Mouse (Mus musculus) heart, embryonic 16.5 days (tissue): ENCODE measurements around the gene Gdf3. TPM values are rescaled to one million over a fixed set of nuclear protein-coding genes. Genes with fewer than 3 reads are reported as not detected.

ENCODE experiments used
- ATAC-seq: fragments of 200-750 bp; cut with Nextera tagmentation; replicated peaks from 2 replicates; pipeline ENCODE4 v1.8.0; 2017; ENCODE audit warnings: moderate number of reproducible peaks; ENCODE audit not compliant: insufficient read depth, low FRiP score; ENCODE audit errors: extremely low read depth
- H3K27ac ChIP-seq: fragments of 300-500 bp; sonication (generic); 2 replicates; pipeline ENCODE4 v1.5.1; 2014; ENCODE audit warnings: mild to moderate bottlenecking, low read length, control low read depth, moderate library complexity
- H3K27me3 ChIP-seq: fragments of 300-500 bp; sonication (generic); 2 replicates; pipeline ENCODE4 v1.6.1; 2014; ENCODE audit warnings: low read length, mixed read lengths; ENCODE audit not compliant: control insufficient read depth, insufficient read depth
- H3K36me3 ChIP-seq: fragments of 300-500 bp; sonication (generic); 2 replicates; pipeline ENCODE4 v1.6.1; 2014; ENCODE audit not compliant: control insufficient read depth, insufficient read depth
- H3K4me1 ChIP-seq: fragments of 300-500 bp; sonication (generic); 2 replicates; pipeline ENCODE4 v1.6.1; 2014; ENCODE audit warnings: low read length, mixed read lengths; ENCODE audit not compliant: control insufficient read depth, insufficient read depth
- H3K4me2 ChIP-seq: fragments of 300-500 bp; sonication (generic); 2 replicates; pipeline ENCODE4 v1.6.1; 2014; ENCODE audit warnings: low read depth, mild to moderate bottlenecking, control low read depth, low read length
- H3K4me3 ChIP-seq: fragments of 300-500 bp; sonication (generic); 2 replicates; pipeline ENCODE4 v1.5.1; 2014; ENCODE audit warnings: mild to moderate bottlenecking, control low read depth, low read length
- H3K9ac ChIP-seq: fragments of 300-500 bp; sonication (generic); 2 replicates; pipeline ENCODE4 v1.6.1; 2014; ENCODE audit warnings: low read length, control low read depth
- H3K9me3 ChIP-seq: fragments of 300-500 bp; sonication (generic); replicated peaks from 2 replicates; pipeline ENCODE4 v1.6.1; 2016; ENCODE audit warnings: low read length; ENCODE audit not compliant: control insufficient read depth
- whole genome bisulfite sequencing: fragments of 180-500 bp; shearing (Covaris S2); extraction: QIAGEN DNeasy Blood & Tissue Kit; methylation state at CpG from one replicate; pipeline ENCODE4 v1.1.7; 2014; 5-methylcytosine and 5-hydroxymethylcytosine counted together
- polyA plus RNA-seq: library from polyadenylated mRNA; unstranded; fragments of >200 nt; fragmentation: Nextera tagmentation; extraction: Ambion mirVana; gene quantifications from 2 replicates; pipeline ENCODE4 v1.2.1, GENCODE M21; 2015

Gdf3 gene
- polyA plus RNA-seq, 1 experiment from 2014 or later, result 0.18 TPM

- Histone ChIP-seq H3K4me2 (no peak overlapping the region), H3K9ac (no peak overlapping the region), H3K36me3 (no peaks in the 10 kb centered on the region), H3K9me3 (no peaks in the 10 kb centered on the region), H3K27me3 (no peaks in the 10 kb centered on the region), H3K4me1 (peaks cover 3% of the 10 kb centered on the region; the same call in 1 of the 2 replicates), H3K27ac (no peak overlapping the region), H3K4me3 (no peak overlapping the region)
- WGBS, result 70% methylated on average over 4 of the region's 4 CpGs
- no peak for ATAC-seq
Observed at GRCm38 (mm10) chr6:122612426-122612825, 2.5 kb upstream of the Gdf3 start.

- Histone ChIP-seq H3K27me3 (no peaks in the 10 kb centered on the region), H3K36me3 (no peaks in the 10 kb centered on the region), H3K9ac (no peak overlapping the region), H3K4me2 (peak overlapping the region; percentile 44; the same call in 1 of the 2 replicates), H3K4me3 (no peak overlapping the region; the same call in 1 of the 2 replicates), H3K9me3 (no peaks in the 10 kb centered on the region), H3K4me1 (peaks cover 3% of the 10 kb centered on the region; the same call in 1 of the 2 replicates), H3K27ac (no peak overlapping the region)
- ATAC-seq, result no peak
- WGBS, result 33% methylated on average over 9 of the region's 9 CpGs
Observed at GRCm38 (mm10) chr6:122609377-122609728, 534 bp downstream of the Gdf3 start.

GRCm38 (mm10) chr6:122608434-122609376 lies 1.2 kb downstream of the Gdf3 start:
- Histone ChIP-seq H3K9me3 (no peaks in the 10 kb centered on the region), H3K27me3 (no peaks in the 10 kb centered on the region), H3K9ac (no peak overlapping the region), H3K4me3 (no peak overlapping the region), H3K36me3 (no peaks in the 10 kb centered on the region), H3K4me1 (peaks cover 3% of the 10 kb centered on the region; the same call in 1 of the 2 replicates), H3K4me2 (no peak overlapping the region), H3K27ac (no peak overlapping the region)
- WGBS, result 79% methylated on average over 10 of the region's 10 CpGs
- no peak for ATAC-seq

- Histone ChIP-seq H3K4me2 (no peak overlapping the region), H3K4me1 (peaks cover 6% of the 10 kb centered on the region; the same call in 1 of the 2 replicates), H3K27me3 (no peaks in the 10 kb centered on the region), H3K27ac (no peak overlapping the region), H3K9me3 (no peaks in the 10 kb centered on the region), H3K9ac (no peak overlapping the region), H3K4me3 (no peak overlapping the region), H3K36me3 (no peaks in the 10 kb centered on the region)
- ATAC-seq, result no peak
- 85% methylated on average over 12 of the region's 12 CpGs for whole genome bisulfite sequencing
Observed at GRCm38 (mm10) chr6:122607700-122608099, 2.2 kb downstream of the Gdf3 start.

GRCm38 (mm10) chr6:122606661-122607060 lies 3.2 kb downstream of the Gdf3 start:
- Histone ChIP-seq H3K4me3 (no peak overlapping the region), H3K9ac (no peak overlapping the region), H3K4me1 (peaks cover 8% of the 10 kb centered on the region), H3K9me3 (no peaks in the 10 kb centered on the region), H3K27me3 (no peaks in the 10 kb centered on the region), H3K4me2 (no peak overlapping the region), H3K27ac (no peak overlapping the region), H3K36me3 (no peaks in the 10 kb centered on the region)
- no peak for ATAC-seq
- 93% methylated on average over 11 of the region's 11 CpGs for WGBS

GRCm38 (mm10) chr6:122605483-122605882 lies 4.4 kb downstream of the Gdf3 start:
- Histone ChIP-seq H3K4me2 (no peak overlapping the region), H3K27me3 (no peaks in the 10 kb centered on the region), H3K9ac (no peak overlapping the region), H3K4me3 (no peak overlapping the region), H3K4me1 (peaks cover 8% of the 10 kb centered on the region), H3K9me3 (no peaks in the 10 kb centered on the region), H3K27ac (no peak overlapping the region), H3K36me3 (no peaks in the 10 kb centered on the region)
- WGBS, result 86% methylated on average over 8 of the region's 8 CpGs
- no peak for ATAC-seq

- H3K9ac ChIP-seq, result no peak overlapping the region
- H3K4me2 ChIP-seq, result no peak overlapping the region
- H3K4me3 ChIP-seq, result no peak overlapping the region
- H3K9me3 ChIP-seq, result no peaks in the 10 kb centered on the region
- H3K4me1 ChIP-seq, result peaks cover 5% of the 10 kb centered on the region; the same call in 1 of the 2 replicates
- no peaks in the 10 kb centered on the region for H3K27me3 ChIP-seq
- no peak for ATAC-seq
- H3K27ac ChIP-seq, result no peak overlapping the region
- no peaks in the 10 kb centered on the region for H3K36me3 ChIP-seq
Observed at GRCm38 (mm10) chr6:122604260-122604659, 5.6 kb downstream of the Gdf3 start.

GRCm38 (mm10) chr6:122602992-122603322 lies 6.9 kb downstream of the Gdf3 start:
- no peaks in the 10 kb centered on the region for H3K9me3 ChIP-seq
- H3K27me3 ChIP-seq, result no peaks in the 10 kb centered on the region
- WGBS, result 16% methylated on average over 1 of the region's 1 CpGs
- H3K4me3 ChIP-seq, result peak overlapping the region; percentile 71
- ATAC-seq, result no peak
- H3K27ac ChIP-seq, result peak overlapping the region; percentile 85
- H3K36me3 ChIP-seq, result no peaks in the 10 kb centered on the region
- H3K9ac ChIP-seq, result no peak overlapping the region
- H3K4me2 ChIP-seq, result peak overlapping the region; percentile 81
- H3K4me1 ChIP-seq, result peaks cover 5% of the 10 kb centered on the region; the same call in 1 of the 2 replicates

- peak; percentile 86 for ATAC-seq
- H3K27me3 ChIP-seq, result no peaks in the 10 kb centered on the region
- no peaks in the 10 kb centered on the region for H3K36me3 ChIP-seq
- peak within 1 kb of the TSS; percentile 78 for H3K9ac ChIP-seq
- H3K4me2 ChIP-seq, result peak within 1 kb of the TSS; percentile 81
- peaks cover 5% of the 10 kb centered on the region; the same call in 1 of the 2 replicates for H3K4me1 ChIP-seq
- 3% methylated on average over 22 of the region's 22 CpGs for WGBS
- H3K27ac ChIP-seq, result peak within 1 kb of the TSS; percentile 85
- H3K9me3 ChIP-seq, result no peaks in the 10 kb centered on the region
- H3K4me3 ChIP-seq, result peak within 1 kb of the TSS; percentile 71
Observed at GRCm38 (mm10) chr6:122602242-122602991, 7.5 kb downstream of the Gdf3 start, which contains the start of gene Apobec1. Gene Apobec1, minus strand, starts transcription at chr6:122602444.
